Mouse (Mus musculus): ENCODE measurements around the gene Tanc1.

DNA sequence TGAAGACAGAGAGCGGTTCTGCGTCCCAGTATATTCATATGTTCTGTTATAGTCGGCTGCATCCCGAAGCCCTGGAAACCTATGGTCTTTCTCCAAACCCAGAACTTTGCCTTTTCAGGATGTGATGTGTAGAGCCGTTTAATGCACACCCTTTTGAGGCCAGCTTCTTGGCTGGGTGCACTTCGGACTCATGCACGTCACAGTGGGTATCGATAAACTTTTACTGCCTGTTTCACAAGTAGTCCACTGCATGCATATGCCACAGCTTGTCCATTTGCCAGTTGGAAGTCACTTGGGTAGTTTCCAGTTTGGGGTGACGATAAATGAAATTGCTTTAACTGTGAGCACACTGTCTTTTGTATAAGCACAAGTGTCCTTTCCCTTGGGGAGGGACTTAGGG is 135.9 kb downstream of the Tanc1 start:
- TF ChIP-seq CTCF (IDR thresholded peaks at IDR 0.05; ENCODE audit: low read depth) (no peak), EP300 (IDR thresholded peaks at IDR 0.05; ENCODE audit: low read depth) (no peak)
